Mouse (Mus musculus): ENCODE measurements at regions not wholly inside any gene's neighbourhood (a gene's known extent, or its start where the extent isn't known, plus 50 kb on each side); places are given as distances from the start of the nearest gene placed in this dataset.
"Not testable (repeated sequence)": the region's sequence is repeated elsewhere in the genome, so short reads cannot be mapped to it uniquely, and the experiment has no call there.

GRCm38 (mm10) chr13:3037010-3037409 is 500.9 kb upstream of the Gdi2 start:
- TF ChIP-seq CTCF (IDR thresholded peaks at IDR 0.05; ENCODE audit: low read depth); EP300 (optimal IDR thresholded peaks at IDR 0.05): not testable (repeated sequence)

Data from stomach, postnatal 0 days (tissue).